Mouse (Mus musculus): ENCODE results near the gene Dpf2.

The Dpf2 gene

DNA sequence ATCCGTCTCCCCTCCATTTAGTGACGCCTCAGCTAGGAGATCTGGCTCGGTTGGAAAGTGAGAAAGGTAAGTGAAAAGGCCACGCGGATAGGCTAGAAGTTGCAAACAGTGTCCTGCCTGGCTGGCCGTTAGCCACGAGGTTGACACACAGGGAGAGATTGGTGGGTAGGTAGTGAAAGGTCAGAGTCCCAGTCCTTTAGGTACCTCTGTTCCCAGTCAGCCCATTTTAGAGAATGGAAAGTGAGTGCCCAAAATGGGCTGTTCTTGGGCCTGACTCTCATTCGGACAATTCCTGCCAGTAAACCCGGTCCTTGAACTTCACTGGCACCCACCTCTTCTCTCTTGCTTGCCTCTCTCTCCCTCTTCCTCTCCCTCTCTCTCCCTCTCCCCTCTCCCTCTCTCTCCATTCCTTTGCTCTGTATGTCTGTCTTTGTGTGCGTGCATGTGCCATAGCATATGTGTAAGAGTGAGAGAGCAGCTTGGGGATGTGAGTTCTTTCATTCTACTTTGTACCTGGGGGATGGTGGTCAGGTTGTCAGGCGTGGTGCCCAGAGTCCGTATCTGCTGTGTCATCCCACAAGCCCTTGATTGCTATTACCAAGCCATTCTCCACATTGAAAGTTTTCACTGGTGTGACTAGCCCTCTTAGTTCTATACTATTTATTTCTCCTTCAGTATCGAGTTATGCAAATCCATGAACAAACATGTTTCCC lies at the start of gene Dpf2:
Gene Dpf2, minus strand, starts transcription at position 4 of the 713 bp plus-strand sequence.
- no peak for DNase-seq (ENCODE audit: low spot score)

DNA sequence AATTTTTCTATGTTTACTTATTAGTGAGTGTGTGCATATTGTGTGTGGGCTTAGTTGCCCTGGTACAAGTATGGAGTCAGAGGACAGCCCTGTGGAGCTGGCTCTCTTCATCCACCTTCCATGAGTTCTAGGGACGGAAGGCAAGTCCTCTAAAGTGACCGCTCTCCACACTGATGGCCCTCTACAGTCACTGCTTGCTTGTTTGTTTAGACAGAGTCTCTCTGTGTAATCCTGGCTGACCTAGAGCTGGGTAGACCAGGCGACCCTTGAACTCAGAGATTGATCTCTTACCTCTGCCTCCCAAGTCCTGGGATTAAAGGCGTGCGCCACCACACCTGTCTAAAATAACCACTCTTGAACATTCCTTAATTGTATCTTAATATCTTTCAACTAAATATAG lies 44.6 kb upstream of the Dpf2 start:
- no peak for DNase-seq (ENCODE audit: low spot score)

DNA sequence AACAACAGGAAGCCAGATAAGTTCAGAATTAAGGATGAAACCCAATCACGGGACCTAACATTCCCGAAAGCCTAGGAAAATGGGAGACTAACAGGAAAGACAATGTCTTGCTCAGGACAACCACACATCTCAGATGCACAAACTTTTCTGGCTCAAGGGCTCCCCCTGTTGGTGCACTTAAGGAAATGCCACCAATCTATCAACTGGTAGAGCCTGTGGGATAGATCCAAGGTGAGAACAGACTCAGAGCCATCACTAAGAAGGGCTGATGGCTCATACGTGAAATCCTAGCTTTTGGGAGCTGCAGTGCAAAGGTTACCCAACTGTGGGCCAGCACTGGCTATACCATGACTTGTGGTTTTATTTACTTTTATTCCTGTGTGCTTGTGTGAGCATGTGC lies 43.9 kb upstream of the Dpf2 start:
- DNase-seq (ENCODE audit: low spot score) = peak; percentile 90

DNA sequence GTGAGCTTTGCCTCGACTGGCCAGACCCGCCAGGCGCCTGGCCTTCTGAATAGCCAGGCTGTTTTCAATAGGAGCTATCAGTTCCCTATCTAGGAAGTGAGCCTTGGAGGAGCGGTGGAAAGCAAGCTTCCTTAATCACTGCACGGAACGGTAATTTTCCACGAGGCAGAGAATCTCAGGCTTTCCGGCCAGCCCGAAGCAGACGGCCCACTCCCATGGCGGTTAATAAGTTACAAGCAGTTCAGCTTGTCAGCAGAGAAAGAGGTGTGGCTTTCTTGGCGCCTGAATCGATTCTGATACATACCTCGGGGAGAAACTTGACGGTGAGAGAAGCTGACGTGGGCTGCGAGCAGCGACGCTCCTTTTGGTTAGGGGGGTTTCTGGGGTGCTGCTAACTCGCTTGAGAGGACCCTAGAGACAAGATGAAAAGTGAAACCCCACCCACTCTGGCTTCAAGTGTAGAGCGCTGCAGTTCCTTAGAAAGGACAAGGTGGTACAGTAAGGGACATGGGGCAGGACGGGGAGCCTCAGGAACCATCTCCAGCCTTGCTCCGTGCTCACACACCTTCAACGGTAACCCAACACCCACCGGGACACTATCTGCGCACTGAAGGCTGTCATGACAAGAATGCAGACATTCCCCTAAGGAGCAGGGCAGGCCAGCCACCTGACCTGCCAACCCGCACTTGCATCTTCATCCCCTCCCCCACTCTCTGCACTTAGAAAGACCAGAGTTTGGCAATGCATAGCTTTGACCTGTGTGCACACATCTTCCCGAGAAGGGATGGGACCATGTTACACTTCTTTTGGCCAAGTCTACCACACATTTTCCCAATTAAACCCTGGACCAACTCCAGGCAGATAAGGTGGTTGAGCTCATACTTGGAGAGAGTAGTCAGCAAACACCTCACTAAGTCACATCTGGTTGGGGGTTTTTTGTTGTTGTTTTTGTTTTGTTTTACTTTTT lies 43.2 kb upstream of the Dpf2 start:
- no peak for DNase-seq (ENCODE audit: low spot score)

DNA sequence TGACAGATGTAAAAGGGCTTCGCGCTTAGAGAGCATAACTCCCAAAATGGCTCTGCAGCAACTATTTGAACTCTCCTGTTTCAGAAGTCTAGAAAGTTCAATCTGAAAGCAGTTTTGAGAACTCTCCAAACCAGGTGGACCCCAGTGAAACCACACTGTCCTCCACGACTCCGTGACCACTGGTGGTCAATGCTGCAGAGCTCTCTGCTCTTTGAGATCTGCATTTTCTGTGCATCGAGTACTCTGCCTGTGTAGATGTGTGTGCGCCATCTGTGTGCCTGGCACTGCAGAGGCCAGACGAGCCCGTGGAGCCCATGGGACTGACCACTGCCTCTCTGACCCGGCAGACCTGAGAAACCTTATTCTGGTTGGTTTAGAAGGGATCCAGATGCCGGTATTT lies 42.1 kb upstream of the Dpf2 start:
- DNase-seq (ENCODE audit: low spot score) = no peak

DNA sequence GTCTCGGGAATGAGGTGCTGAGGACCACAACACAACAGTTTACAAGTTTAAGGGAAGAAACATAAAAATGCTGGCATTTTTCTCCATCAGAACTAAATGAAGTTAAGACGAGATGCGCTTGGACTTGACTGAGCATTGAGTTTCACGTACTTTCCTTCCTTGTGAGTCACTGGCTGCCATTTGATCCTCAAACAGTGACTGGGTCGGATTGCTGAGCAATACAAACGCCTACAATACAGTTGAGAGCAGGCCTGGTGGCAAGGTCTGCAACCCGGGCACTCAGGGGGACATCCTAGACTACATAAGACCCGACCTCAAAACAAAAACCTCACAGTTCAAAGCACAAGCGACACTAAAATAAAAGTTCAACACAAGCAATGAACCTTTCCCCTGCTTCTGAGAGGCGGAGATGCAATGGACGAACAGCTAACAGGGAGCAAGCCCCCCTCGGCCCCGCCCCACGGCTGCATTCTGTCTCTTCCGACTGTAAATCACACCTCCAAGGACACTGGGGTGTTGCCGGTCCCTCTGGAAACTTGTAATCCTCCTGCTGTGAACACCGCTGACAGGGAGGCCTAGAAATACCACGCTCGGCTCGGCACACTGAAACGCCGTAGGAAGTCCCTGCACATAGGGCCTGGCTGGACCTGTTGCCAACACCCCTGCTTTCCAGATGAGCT lies 41.4 kb upstream of the Dpf2 start:
- DNase-seq (ENCODE audit: low spot score) = no peak

DNA sequence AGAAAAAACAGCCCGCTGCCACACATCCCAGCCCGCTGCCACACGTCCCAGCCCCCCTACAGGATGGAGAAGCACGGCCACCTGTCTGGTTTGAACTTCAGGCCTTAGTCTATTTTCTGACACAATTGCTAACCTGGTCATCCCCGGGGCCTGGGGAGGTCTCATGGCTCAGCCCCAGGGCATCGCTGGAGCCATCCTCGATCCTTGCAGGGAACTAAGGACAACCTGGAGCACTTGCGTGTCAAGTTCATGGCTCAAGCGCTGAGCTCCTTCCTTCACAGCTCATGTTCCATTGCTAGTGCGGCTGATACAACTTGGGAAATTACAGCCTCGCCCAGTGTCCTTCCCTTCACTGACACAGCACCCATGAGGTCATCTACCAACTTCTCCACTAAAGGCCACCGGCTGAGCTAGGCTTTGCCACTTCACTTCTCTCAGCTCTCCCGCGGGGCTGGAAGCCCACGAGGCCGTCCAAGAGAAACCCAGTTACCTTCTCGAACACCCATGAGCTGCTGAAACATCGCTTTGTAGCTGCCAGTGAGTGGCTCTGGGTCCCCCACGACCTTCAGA lies 40.5 kb upstream of the Dpf2 start:
- DNase-seq (ENCODE audit: low spot score) = no peak

DNA sequence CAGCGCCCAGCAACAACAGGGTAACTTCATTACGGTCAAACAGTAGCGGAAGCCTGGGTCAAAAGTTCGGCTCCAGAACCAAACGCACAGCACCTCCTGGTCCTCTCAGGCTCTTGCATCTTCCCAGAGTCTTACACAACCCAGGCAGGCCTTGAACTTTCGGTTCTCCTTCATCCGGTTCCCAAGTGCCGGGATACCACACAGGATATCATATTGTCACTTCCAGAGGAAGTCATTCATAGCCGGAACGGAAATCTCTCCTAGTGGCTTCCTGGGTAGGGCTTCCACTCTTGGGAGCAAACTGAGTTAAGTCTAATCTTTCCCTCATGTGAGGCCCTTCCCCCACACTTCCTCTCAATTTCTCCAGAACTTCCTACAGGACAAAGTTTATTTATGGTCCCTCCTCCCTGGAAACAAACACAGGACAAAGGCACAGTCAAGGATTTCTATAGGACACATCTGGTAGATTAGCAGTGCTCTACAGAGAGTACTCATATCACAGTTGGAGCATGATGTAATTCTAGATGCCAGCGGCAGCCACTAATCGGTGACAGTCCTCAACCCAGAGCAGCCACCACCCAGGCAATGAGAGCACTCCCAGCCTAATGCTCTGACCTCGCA lies 39.4 kb upstream of the Dpf2 start:
- DNase-seq (ENCODE audit: low spot score) = peak; percentile 39

DNA sequence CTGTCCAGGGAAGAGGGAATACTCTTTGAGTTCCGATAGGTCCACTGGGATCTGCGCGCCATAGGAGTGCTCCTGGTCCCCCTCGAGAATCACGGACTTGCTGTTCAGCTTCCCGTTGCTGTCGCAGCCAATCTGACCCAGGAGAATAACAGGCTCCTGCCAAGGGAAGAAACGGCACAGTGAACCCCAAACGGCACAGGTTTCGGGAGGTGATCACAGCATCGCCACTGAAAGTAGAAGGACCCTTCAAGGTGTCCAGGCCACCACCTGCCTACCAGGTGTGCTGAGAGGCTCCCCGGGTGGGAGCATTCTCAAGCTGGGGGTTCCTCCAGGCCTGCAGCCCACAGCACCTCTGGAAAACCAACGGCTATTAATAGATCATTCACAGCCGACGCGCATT lies 38.8 kb upstream of the Dpf2 start:
- DNase-seq (ENCODE audit: low spot score) = no peak

DNA sequence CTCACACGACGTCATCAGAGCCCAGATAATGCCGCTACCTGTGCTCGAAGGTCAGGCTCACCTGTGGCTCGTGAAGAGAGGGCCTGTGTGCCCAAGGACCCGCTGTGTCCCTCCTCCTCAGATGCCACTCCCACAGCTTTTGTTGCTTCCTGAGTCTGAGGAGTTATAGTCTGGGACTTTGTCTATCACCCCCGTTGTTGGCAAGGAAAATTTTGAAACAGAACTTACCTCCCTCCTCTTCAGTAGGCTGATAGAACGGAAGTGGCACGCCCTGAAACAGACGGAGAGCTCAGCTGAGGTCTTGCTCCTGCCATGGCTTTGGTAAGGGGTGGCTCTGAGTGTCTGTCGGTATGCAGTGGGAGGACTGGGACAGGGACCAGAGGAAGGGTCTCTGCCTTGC lies 37.4 kb upstream of the Dpf2 start:
- DNase-seq (ENCODE audit: low spot score) = no peak

DNA sequence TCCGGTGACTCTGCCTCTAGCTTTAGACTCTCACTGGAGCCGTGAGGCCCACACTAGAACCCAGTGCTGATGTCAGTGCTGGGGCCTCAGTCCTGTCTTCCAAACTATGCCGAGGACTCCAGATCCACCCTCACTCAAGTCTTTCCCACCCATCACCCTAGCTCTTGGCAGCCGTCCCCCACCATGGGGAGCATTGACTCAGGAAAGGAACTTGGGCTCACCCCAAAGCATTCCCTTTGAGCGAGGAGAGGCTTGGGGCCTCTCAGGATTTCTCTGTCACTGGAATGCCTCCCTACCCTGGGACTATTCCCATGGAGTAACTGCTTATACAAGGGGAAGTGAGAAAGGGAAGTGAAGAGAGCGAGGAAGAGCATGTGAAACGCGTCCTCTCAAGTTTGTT lies 33.1 kb upstream of the Dpf2 start:
- DNase-seq (ENCODE audit: low spot score) = no peak

DNA sequence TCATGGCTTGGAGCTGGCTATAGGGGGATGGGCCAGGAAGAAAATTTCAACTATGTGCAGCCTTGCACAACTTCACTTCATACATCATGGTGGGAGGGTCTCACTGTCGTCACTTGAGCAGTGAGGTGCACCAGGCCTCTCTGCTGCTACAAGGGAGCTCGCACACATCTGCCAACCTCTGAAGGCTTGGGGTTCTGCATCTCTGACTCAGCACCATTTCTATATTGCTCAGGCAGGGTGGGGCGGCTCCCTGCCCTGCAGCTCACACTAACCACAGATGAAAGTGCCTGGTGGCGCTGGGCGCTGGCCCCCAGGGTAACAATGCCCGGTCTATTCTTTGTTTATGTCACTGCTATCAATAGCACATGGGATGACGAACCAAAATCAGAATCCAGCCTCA lies 32.2 kb upstream of the Dpf2 start:
- DNase-seq (ENCODE audit: low spot score) = peak; percentile 22

DNA sequence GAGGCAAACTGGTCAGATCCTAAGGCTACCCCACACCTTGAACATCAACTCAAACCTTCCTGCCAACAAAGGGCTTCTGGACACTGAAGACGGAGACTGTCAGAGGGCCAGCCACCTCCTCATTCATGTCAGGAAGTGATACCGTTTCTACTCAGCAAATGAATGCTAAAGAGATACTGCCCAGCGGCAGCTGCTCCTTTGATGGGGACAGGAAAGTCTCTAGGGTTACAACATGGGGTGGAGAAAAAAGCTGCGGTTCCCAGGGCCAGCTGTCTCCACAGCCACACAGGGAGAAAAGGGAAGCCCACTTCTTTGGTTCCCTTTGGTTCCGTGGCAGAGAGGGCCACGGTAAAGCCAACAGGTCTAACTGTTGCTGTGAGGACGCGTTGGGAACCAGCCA lies 31.3 kb upstream of the Dpf2 start:
- no peak for DNase-seq (ENCODE audit: low spot score)

DNA sequence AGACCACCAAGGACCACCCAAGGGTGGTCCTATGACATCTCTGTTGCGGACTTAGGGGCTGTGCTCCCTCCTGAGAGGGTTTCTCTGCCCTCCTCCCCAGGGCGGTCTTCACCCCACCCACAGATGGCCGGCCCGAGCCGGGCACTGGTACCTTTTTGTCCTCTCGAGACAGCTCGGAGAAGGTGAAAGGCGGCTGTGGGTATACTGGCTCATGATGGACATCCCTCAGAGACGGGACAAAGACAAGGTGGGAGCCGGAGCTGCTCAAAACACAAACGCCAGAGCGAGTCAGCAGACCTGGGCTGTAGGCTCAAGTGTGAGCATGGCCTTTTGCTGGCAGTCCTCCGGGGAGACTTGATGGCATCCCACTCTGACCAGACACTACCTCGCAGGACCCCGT lies 30.6 kb upstream of the Dpf2 start:
- DNase-seq (ENCODE audit: low spot score) = no peak

DNA sequence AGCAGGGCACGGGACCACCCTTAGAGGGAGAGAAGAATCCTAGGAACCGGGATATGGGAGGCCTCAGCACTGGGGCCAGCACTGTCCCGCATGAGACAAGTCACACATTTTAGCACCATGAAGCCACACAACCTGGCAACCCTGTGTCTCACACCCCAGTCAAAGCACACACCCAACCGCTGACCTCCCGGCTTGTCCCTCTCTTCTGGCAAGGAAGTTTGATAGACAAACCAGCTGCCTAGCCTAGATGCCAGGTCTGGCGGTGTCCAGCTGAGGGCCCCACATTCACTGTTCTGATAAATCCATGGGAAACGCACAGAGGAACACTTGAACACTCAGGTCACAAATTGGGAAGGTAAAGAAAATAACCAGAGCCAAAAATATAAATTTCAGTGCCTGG lies 29.8 kb upstream of the Dpf2 start:
- DNase-seq (ENCODE audit: low spot score) = no peak

DNA sequence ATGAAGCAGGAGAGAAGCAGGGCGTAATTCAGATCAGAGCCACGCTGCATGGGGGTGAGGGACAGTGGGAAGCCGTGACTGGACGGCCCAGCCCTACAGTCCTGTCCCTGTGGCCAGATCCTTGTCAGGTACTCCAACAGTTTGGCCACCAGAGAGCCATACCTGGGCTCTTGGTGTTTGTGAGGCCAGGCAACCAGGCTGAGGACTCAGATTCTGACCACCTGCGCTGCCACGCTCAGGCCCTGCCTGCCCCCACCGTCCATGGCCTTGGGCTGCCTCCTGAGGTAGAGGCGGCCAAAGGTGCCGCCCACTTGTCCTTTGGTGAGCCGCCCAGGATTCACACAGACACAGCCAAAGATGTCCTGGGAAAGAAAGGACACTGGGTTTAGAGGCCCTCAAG lies 27.8 kb upstream of the Dpf2 start:
- no peak for DNase-seq (ENCODE audit: low spot score)

DNA sequence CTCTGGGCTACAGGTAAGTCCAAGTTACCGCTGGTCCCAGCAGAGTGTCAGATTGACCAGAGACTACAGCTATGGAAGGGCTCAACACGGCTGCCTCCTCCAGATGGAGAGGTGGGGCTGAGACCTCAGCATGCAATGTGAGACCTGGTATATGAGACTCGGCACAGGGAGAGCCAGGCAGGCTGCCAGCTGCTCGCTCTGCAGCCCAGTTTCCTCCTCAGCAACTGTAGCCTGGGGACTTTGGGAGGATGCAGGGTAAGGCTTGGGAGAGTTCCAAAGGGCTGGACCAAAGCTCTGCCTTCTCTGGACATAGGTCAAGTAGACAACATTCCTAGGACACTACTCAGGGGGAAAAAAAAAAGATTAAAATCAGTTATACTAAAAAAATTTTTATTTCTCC lies 27.4 kb upstream of the Dpf2 start:
- no peak for DNase-seq (ENCODE audit: low spot score)

DNA sequence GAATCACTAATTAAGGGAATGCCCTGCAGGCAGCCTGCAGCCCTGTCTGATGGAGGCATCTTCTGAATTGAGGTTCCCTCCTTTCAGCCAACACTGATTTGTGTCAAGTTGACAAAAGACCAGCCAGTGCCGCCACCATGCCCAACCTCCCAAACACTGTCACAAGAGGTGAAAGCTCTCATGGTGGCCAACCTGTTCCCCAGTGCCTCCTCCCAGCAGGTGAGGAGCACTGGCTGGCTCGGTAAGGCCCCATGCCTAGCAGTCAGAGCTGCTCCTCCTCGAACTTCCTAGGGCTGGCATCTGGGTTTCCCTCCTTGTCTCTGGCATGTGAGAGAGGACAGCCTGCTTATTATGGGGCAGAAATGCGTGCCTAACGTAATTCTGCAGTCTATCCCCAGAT lies 26.9 kb upstream of the Dpf2 start:
- no peak for DNase-seq (ENCODE audit: low spot score)

DNA sequence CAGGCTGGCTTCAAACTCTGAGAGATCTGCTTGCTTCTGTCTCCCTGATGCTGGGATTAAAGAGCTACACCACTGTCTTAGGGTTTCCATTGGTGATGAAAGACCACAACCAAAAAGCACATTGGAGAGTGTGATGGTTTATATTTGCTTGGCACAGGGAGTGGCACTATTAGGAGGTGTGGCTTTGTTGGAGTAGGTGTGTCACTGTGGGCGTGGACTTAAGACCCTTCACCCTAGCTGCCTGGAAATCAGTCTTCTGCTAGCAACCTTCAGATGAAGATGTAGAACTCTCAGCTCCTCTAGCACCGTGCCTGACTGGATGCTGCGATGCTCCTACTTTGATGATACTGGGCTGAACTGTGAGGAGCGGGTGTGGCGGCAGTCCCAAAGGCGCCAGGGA lies 25.7 kb upstream of the Dpf2 start:
- no peak for DNase-seq (ENCODE audit: low spot score)

DNA sequence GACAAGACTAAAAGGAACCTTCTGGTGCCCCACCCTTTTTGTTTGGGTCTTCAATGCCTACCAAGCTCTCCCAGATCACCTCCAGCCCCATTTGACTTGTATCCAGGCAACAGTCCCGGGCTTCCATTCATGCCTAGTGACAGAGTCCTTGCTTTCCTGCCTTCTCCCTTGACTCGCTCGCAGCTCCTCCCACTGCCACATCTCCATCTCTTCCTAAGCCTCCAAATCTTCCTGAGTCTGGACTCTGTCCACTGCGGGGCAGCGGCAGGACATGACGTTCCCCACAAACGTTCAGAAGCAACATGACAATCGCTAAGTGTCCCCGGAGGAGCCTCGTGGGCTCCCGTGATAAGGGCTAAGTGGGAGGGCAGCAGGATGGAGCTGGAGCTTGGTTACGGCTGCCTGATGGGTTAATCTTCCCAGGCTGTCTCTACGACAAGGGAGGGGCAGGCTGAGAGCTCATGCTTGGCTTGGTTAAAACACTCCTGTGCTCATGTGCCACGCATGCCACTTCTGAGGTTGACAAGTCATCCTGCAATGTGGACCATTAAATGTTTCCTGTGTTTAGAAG lies 25.1 kb upstream of the Dpf2 start:
- no peak for DNase-seq (ENCODE audit: low spot score)

DNA sequence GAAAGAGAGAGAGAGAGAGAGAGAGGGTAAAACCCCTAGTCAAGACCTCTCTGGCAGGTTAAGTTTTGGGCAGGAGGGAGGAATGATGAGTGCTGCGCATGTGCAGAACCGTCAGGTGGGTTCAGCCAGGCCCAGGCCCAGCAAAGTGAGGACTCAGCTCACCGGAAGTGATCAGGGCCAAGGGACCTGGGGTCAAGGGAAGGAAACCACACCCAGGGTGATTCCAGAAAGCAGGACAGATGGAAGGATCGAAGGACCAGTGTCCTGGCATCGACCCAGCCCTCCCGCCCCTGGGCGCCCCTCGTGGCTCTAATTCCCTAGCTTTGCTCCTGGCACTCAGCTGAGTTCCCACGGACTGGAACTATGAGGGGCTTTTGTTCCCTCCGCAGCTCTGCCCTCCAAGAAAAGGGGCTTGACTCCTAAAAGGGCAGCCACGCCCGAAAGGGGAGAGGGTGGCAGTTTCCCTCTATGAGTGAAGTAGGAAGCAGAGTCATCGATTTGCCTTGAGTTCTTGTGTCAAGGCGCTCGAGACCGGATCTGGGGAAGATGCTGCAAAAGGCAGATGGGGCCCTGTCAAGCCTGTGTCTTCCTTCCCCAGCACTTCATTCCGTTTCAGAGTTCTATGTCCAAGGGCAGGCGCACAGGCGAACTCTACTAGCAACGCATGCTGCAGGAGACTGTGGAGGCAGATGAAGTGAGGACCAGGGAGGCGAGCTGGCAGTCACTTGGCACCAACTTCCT lies 24.5 kb upstream of the Dpf2 start:
- DNase-seq (ENCODE audit: low spot score) = no peak

Measured in embryo, embryonic 10.5 days (tissue).